Mouse (Mus musculus) stomach, postnatal 0 days (tissue): ENCODE data around the gene Smarcd3.

Source experiments
- CTCF ChIP-seq: IDR thresholded peaks from 2 replicates; pipeline ENCODE4 v1.5.1; 2016; ENCODE audit warnings: antibody characterized with exemption, low read depth, mild to moderate bottlenecking, moderate library complexity
- EP300 ChIP-seq: optimal IDR thresholded peaks from 2 replicates; pipeline ENCODE3; 2016; ENCODE audit warnings: antibody characterized with exemption

DNA sequence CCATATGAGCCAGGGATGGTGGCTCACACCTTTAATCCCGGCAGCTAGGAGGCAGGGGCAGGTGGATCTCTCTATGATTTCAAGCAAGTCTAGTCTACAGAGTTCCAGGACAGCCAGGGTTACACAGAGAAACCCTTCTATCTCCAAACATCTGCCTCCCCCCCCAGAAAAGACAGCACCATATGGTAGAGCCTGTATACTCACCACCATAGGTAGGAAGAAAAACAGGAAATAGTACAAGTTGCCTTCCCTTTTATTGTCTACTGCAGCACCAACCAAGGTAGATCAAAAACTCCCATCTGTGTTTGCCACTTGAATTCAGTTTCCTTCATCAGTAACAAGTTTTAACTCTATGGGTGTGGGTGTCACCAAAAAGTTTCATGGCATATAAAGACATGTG lies 48.3 kb downstream of the Smarcd3 start:
- no peak for TF ChIP-seq CTCF
- no peak for TF ChIP-seq EP300
